Mouse (Mus musculus) kidney, adult 9 months (tissue): ENCODE data around the gene Gm17416.
A peak's percentile ranks its signal among the peaks of the same experiment; 100 is the strongest.

Experiments used
- DNase-seq: peaks from one replicate; pipeline ENCODE4 v3.0.0; 2022

Gm17416 gene

DNA sequence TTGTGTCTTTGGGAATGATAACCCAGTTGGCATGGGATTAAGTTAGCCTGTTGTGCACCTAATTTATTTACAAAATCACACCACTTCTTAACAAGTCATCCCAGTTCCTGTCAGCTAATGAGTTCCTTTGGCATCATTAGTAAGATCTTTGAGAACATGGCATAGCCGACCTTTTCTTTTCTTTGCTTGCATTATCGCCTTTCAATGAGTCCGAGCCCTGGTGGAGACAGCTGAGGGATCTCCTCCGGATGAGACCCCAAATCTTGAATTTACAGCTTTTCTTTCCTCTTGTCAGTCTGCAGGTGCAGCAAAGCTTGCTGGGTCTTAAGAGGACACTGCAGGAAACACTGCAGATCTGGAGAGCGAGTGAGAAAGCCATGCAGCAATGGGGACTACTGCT lies at the start of gene Gm17416:
TSS of gene Gm17416 (plus strand) at position 301 of the 400 bp plus-strand sequence.
- no peak for DNase-seq

DNA sequence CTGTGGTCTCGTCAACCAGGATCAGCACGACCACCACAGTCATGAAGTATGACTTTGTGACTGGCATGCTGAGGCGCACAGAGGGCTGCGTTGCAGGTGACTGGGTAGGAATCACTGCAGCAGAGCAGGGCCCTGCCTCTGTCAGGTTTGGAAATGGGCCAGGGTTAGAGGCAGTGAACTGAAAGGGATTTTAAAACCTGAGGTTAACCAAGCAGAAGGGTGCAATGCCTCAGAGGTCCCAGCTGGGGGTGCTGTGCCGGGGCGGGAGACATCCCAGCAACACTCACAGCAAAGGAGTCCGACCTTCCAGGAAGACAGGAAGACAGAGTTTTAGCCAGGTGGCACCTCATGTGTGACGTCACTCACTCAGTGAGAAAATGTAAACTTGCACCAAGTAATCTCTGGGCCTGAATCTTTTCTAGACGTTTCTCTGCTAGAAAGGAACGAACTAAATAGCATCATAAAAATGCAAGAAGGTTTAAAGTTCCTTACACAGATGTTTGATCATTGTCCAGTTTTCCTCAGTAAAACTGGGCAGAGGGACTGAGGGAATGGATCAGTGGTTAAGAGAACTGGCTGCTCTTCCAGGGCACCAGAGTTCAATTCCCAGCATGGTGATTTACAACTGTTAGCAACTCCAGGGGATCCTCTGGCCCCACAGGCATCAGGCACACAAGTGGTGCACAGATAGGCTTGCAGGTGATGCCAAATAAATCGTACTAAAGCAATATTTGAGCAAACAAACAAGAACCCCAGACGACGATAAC lies 29.0 kb upstream of the Gm17416 start, which contains the start of gene Defb29:
TSS of gene Defb29 (minus strand) at position 155 of the 767 bp plus-strand sequence.
- DNase-seq, result peak; percentile 87

DNA sequence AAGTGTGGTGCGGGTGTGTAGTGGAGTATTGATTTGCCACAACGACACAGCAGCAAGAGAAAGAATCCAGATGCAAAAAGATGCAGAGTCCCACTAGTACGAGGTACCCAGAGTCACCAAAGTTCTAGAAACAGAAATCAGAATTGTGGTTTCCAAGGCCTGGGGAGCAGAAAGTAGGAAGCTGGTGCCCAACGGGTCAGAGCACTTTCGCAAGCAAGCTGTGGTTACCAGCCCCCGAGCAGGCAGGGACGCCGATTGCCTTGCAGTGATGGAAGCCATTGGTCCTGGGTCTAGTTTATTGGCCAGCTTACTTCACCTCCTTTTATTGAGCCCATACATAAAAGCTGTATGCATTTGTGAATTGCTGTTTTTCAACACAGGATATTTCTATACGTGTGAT lies 27.2 kb upstream of the Gm17416 start:
- no peak for DNase-seq

DNA sequence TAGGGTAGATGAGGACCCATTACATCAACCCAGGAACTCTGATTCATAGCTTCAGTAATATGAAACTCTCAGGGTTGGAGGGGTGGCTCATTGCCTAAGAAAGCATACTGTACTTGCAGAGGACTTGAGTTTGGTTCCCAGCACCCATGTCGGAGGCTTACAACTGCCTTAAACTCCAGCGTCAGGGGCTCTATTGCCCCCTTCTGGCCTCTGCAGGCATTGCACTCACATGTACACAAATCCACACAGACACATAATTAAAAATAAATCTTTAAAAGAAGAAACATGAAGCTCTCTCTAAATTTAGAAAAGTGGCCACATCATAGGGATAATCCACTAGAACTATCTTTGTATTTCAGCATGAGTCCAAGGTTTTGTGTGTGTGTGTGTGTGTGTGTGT lies 26.2 kb upstream of the Gm17416 start:
- DNase-seq, result no peak

DNA sequence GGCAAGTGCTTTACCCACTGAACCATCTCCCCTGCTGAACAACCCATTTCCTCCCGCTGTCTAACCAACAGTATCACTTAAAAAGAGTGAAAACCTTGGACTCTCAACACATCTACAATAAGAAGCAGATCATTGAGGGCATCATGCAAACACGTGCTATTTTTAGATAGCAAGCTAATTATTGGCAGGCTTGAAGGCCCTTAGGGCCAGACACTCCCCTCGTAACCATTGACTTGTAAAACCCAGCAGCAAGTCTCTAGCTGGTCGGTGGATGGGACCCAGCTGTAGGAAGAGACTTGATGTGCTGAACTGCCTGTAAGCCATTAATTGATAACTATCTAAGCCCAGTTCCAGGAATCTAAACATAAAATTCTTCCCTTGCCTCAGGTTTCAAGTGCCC lies 25.7 kb upstream of the Gm17416 start:
- peak; percentile 86 for DNase-seq

DNA sequence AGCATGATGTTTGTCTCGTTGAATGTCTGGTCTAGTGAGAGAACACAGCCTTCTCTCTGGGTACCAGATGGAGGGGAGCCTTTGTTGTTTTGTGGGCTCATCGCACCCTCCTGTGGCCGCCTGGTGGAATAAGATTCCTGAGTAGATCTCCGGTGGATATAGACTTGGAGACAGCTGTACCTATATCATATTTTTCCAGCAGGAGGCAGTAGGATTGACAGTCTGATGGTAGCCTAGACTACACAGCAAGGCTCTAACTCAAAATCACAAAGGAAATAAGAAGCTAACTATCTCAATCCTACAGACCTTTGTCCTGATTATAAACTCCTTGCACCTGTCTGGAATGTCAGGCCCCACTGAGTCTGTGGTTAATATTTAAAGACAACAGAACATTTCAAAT lies 24.4 kb upstream of the Gm17416 start:
- DNase-seq, result peak; percentile 87

- DNase-seq, result no peak
These were observed 21.0 kb upstream of the Gm17416 start for GRCm38 (mm10) chr2:152548124-152548523.

GRCm38 (mm10) chr2:152553774-152554423 lies 15.2 kb upstream of the Gm17416 start:
- DNase-seq, result peak; percentile 76

DNA sequence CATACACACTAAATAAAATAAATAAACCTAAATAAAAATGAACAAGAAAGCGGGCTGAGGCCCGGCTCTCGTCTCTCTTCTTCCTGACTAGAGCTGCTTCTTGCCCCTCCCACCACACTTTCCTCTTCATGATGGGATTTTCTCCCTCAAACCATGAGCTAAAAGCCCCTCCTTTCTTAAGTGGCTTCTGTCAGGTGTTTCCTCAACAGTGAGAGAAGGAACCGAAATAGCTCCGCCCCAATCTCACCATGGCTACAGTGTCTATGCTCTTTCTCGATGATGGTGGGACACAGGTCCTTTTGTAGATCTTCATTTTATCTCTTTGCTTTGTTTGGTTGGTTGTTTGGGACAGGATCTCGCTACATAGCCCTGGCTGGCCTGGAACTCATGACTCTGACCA lies 12.5 kb upstream of the Gm17416 start:
- DNase-seq, result no peak

DNA sequence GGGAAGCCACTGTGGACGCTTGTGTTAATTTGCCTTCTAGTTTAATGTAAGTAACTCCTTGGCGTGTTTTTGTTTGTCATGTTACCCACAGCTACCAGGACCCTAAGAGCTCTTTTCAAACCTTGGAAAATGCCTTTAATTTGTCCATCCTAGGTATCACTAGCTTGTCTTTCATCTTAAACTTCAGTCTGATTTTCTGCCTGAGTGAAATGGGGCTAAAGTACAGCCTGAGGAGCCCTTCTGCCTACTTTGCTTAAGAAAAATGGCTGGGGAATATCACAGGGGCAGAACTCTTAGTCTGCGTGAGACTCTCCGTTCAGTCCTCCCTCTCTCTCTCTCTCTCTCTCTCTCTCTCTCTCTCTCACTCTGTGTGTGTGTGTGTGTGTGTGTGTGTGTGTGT lies 743 bp downstream of the Gm17416 start:
- peak; percentile 57 for DNase-seq

DNA sequence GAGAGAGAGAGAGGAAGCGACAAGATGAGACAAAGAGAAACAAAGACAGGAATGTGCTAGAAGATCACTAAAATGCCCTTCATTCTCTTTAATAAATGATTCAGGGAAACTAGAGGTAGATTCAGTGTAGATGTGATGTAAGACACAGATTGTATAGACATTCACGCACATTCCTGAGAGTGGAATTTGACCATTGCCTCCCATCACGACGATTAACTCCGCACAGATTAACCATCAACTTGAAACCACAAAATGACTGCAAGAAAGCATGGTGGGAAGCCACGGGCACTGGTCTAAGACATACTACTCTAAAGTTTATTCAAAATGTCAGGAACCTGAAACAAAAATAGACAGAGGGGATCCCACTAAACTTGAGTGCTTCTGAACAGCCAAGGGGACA lies 1.2 kb downstream of the Gm17416 start:
- peak; percentile 82 for DNase-seq

- no peak for DNase-seq
These were observed 3.1 kb downstream of the Gm17416 start, which contains the start of gene Defb21 for GRCm38 (mm10) chr2:152572114-152572794. Gene Defb21 (plus strand): TSS chr2:152572744.

DNA sequence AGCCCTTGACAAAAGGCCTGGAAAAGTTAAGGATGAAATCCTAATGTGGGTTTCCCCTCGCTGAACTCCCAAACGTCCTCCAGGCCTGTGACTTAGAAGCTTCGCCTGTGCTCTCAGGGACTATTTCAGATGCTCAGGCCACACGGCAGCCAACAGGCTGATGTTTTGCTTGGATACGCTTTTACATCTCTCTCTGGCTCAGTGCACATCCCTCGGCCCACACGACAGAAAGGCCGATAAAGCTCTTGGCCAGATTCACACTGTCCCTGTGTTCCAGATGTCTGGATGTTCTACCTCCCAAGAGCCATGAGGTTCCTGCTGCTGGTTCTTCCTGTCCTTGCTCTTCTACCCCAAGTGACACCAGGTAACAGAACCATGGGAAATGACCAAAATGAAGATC lies 4.3 kb downstream of the Gm17416 start:
- DNase-seq, result no peak

GRCm38 (mm10) chr2:152580107-152580506 lies 11.0 kb downstream of the Gm17416 start, which contains the start of gene Defb19:
Gene Defb19 (minus strand): TSS chr2:152580312.
- peak; percentile 28 for DNase-seq

GRCm38 (mm10) chr2:152580612-152581011 lies 11.5 kb downstream of the Gm17416 start:
- no peak for DNase-seq

DNA sequence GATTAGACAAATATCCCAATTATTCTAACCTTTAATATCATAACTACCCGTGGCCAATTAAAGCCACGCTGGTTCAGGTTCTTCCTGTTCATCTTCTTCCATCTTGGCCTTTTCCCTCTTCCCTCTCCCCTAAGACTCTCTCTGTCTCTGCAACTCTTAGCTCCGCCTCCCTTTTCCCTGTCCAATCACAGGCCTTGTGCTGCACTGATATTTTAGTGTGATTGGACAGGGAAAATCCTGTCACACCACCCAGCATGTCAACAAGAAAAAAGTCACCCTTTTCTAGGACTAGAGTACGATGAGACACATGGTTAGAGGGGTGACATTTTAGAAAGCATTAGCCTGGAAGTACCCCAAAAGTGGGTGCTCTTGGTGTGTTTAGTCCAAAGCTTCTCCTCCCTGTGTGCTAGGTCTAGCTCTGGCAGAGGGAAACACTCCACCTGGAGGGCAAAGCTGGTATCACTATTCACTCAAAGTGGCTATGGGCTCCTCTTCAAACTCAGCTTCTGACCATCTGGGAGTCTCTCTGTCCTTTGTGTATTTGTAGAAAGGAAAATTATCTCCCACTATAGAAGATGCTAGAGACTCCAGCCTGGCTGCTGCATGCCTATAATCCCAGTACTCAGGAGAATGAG lies 17.9 kb downstream of the Gm17416 start:
- DNase-seq, result peak; percentile 42

- DNase-seq, result no peak
These were observed 19.3 kb downstream of the Gm17416 start for GRCm38 (mm10) chr2:152588450-152588849.

DNA sequence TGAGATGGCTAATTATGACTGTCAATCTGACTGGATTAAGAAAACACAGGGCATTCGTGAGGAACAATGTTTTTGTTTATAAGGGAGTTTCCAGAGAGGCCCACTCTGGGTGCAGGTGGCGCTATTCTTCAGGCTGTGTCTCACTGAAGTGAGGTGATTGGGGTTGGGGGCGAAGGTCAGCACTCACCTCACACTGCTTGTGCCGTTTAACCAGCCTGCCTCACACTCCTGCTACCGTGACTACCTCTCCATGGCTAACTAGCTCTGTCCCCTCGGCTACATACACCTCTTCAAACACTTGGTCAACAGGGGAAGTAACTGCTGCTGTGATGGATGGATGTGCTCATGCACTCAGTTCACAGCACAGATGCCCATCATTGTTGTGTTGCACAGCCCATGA lies 19.9 kb downstream of the Gm17416 start:
- DNase-seq, result no peak

- no peak for DNase-seq
These were observed 30.2 kb downstream of the Gm17416 start, which contains the start of gene Defb45 for GRCm38 (mm10) chr2:152599299-152599698. Gene Defb45 (minus strand): TSS chr2:152599399.

- no peak for DNase-seq
These were observed 30.9 kb downstream of the Gm17416 start for GRCm38 (mm10) chr2:152600076-152600475.

DNA sequence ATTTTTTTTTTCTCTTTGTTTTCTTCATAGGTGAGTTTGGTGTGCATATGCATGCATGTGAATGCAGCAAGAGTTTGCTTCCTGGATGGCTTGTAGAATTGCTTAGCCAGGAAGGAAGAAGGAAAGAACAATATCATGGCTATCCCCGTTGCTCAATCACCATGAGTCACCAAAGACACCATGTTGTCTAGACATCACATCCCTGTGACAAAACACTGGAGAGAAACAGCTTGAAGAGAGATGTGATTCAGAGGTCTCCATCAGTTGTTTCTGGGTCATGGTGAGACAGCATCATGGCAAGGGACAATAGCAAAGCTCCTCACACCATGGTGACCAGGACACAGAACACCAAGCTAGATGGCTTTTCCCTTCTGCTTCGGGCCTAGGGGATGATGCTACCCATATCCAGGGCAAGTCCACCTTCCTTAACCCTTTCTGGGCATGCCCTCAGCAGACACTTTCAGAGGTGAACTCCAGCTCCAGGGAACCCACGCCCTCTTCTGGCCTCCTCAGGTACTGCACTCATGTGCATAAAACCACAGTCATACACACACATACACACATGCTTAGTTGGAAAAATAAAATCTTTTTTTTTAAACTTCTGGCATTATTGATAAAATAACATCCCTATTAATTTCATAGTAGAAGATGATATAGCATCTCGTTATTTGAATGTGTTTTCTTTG lies 32.3 kb downstream of the Gm17416 start:
- no peak for DNase-seq

GRCm38 (mm10) chr2:152604057-152604456 lies 34.9 kb downstream of the Gm17416 start, which contains the start of gene Defb36:
Gene Defb36 (plus strand): TSS chr2:152604327.
- DNase-seq, result peak; percentile 84
